ENCODE assay signal across 10 mouse cellular contexts in genomic region chr4:126300916-126301583, GRCm38 (mm10). TPM values are rescaled to one million over a fixed set of nuclear protein-coding genes. Genes with fewer than 3 reads are reported as not detected.
DNase-seq lines count a peak whose midpoint lies in the region; ATAC-seq and TF ChIP-seq lines count a peak whose summit lies in the region.
"Had no signal": no experiment of that assay in that cellular context is flagged by ENCODE, and none has a peak within 500 bp of the region (broad histone marks: within the 10 kb centered on the region; RNA-seq: fewer than 3 reads in every experiment).

No protein-coding gene starts in this region.

- WGBS in heart, embryonic 11.5 days (ENCODE audit: insufficient replicate concordance): under 1% methylated on average over 50 of the region's 50 CpGs
- 1% methylated on average over 46 of the region's 50 CpGs for WGBS in forebrain, embryonic 16.5 days
- WGBS in liver, postnatal 0 days (ENCODE audit: insufficient replicate concordance): 2% methylated on average over 45 of the region's 50 CpGs

- no peak for TF ChIP-seq CTCF in E14TG2a.4 (conservative IDR thresholded peaks at IDR 0.05; ENCODE audit: low read length)
- no peak for TF ChIP-seq CTCF in liver, postnatal 0 days (IDR thresholded peaks at IDR 0.05; ENCODE audit: low read depth)

- peaks cover 17% of the 10 kb centered on the region for H3K4me1 ChIP-seq in heart, embryonic 11.5 days (ENCODE audit: control insufficient read depth, insufficient read depth, low read length)
- peaks cover 47% of the 10 kb centered on the region for H3K4me1 ChIP-seq in E14TG2a.4 (replicated peaks; ENCODE audit: low read depth, low read length)
- H3K4me1 ChIP-seq in forebrain, embryonic 16.5 days (replicated peaks; ENCODE audit: control insufficient read depth, insufficient read depth, low read length): peaks cover 19% of the 10 kb centered on the region
- H3K4me1 ChIP-seq in liver, postnatal 0 days (ENCODE audit: insufficient read depth): peaks cover 16% of the 10 kb centered on the region

- no peak for DNase-seq in heart, postnatal 4 days
- no peak for DNase-seq in liver, postnatal 0 days
- DNase-seq in right cerebral cortex, adult 2 months (ENCODE audit: low spot score in 2 of 2): no peak
- DNase-seq in right cerebral cortex, postnatal 36 days (ENCODE audit: low spot score in 2 of 2): no peak
- DNase-seq in adrenal gland, postnatal 36 days: no peak

- H3K27ac ChIP-seq in heart, embryonic 11.5 days (ENCODE audit: low read depth, low read length): no peak overlapping the region
- no peak overlapping the region for H3K27ac ChIP-seq in forebrain, embryonic 16.5 days (ENCODE audit: low read length)
- no peak overlapping the region for H3K27ac ChIP-seq in liver, postnatal 0 days (ENCODE audit: low read depth)
- H3K27ac ChIP-seq: macrophage had no signal

- peaks cover 71% of the 10 kb centered on the region for H3K27me3 ChIP-seq in heart, embryonic 11.5 days (ENCODE audit: control insufficient read depth, insufficient read depth, low read length)
- H3K27me3 ChIP-seq in E14TG2a.4 (ENCODE audit: insufficient read depth, low read length): peaks cover 79% of the 10 kb centered on the region
- H3K27me3 ChIP-seq in forebrain, embryonic 16.5 days (replicated peaks; ENCODE audit: control insufficient read depth, insufficient read depth, low read length): peaks cover 51% of the 10 kb centered on the region
- peaks cover 55% of the 10 kb centered on the region for H3K27me3 ChIP-seq in liver, postnatal 0 days (ENCODE audit: insufficient read depth, low read length)
- H3K27me3 ChIP-seq: Patski had no signal

- ATAC-seq in heart, embryonic 11.5 days (replicated peaks; ENCODE audit: insufficient number of reproducible peaks, low FRiP score, low TSS enrichment): no peak
- ATAC-seq in forebrain, embryonic 16.5 days: no peak
- no peak for ATAC-seq in liver, postnatal 0 days
- ATAC-seq: Patski had no signal

- peak overlapping the region; percentile 28; the same call in 1 of the 2 replicates for H3K9ac ChIP-seq in heart, embryonic 11.5 days (ENCODE audit: low read depth, low read length)
- 0 out of 2 replicates have a peak overlapping the region, but pooled peaks have one; percentile 9 for H3K9ac ChIP-seq in forebrain, embryonic 16.5 days (replicated peaks; ENCODE audit: low read depth, low read length)
- no peak overlapping the region for H3K9ac ChIP-seq in liver, postnatal 0 days (replicated peaks)

- H3K4me3 ChIP-seq in heart, embryonic 11.5 days (ENCODE audit: low read depth, low read length): peak overlapping the region; percentile 40
- H3K4me3 ChIP-seq in E14TG2a.4 (replicated peaks; ENCODE audit: low read length): peak overlapping the region; percentile 78
- peak overlapping the region; percentile 14 for H3K4me3 ChIP-seq in forebrain, embryonic 16.5 days (replicated peaks; ENCODE audit: low read length)
- peak overlapping the region; percentile 30 for H3K4me3 ChIP-seq in liver, postnatal 0 days (ENCODE audit: low read depth, low read length)

- no peak for TF ChIP-seq EP300 in liver, postnatal 0 days (IDR thresholded peaks at IDR 0.05; ENCODE audit: low read depth)

- H3K36me3 ChIP-seq in heart, embryonic 11.5 days (ENCODE audit: control insufficient read depth, insufficient read depth, low read length): no peaks in the 10 kb centered on the region; the same call in 1 of the 2 replicates
- no peaks in the 10 kb centered on the region for H3K36me3 ChIP-seq in E14TG2a.4 (ENCODE audit: insufficient read depth, low read length)
- H3K36me3 ChIP-seq in forebrain, embryonic 16.5 days (ENCODE audit: control insufficient read depth, insufficient read depth): no peaks in the 10 kb centered on the region
- H3K36me3 ChIP-seq in liver, postnatal 0 days (replicated peaks; ENCODE audit: insufficient read depth, low read length): no peaks in the 10 kb centered on the region

- no peaks in the 10 kb centered on the region for H3K9me3 ChIP-seq in heart, embryonic 11.5 days (replicated peaks; ENCODE audit: control insufficient read depth, low read length)
- H3K9me3 ChIP-seq in E14TG2a.4 (ENCODE audit: low read length): no peaks in the 10 kb centered on the region
- 0 out of 2 replicates have a peak, but pooled peaks cover under 1% of the 10 kb centered on the region for H3K9me3 ChIP-seq in forebrain, embryonic 16.5 days (ENCODE audit: control insufficient read depth, low read length)
- H3K9me3 ChIP-seq in liver, postnatal 0 days (ENCODE audit: low read length): peaks cover 4% of the 10 kb centered on the region; the same call in 1 of the 2 replicates

- peak overlapping the region; percentile 66 for H3K4me2 ChIP-seq in heart, embryonic 11.5 days
- peak overlapping the region; percentile 25 for H3K4me2 ChIP-seq in forebrain, embryonic 16.5 days (ENCODE audit: low read length)
- H3K4me2 ChIP-seq in liver, postnatal 0 days (ENCODE audit: low read depth, low read length): peak overlapping the region; percentile 55

RNA-seq across cellular contexts. Expression of gene Col8a2, which starts 14.5 kb away (rescaled TPM):
- polyA plus RNA-seq in heart, embryonic 11.5 days (2014; fragmentation: Nextera tagmentation; extraction: Ambion mirVana): 2.0 and 3.0 TPM in 2 replicates
- total RNA-seq in heart, postnatal 4 days (2021): 1 to 10 TPM; 2.3 to 3.1 TPM
- 2.1 and 3.6 TPM in 2 replicates for polyA plus RNA-seq in forebrain, embryonic 16.5 days (2015; fragmentation: Nextera tagmentation; extraction: Ambion mirVana)
- 0.25 and 0.26 TPM in 2 replicates for polyA plus RNA-seq in liver, postnatal 0 days (2015; fragmentation: Nextera tagmentation; extraction: Ambion mirVana)
- total RNA-seq in adrenal gland, postnatal 36 days (2021): 1 to 10 TPM; 3.0 to 3.2 TPM
- polyA plus RNA-seq: macrophage had no signal

RNA-seq across cellular contexts. Expression of gene Adprhl2, which starts 20.5 kb away (rescaled TPM):
- 28.8 and 30.1 TPM in 2 replicates for polyA plus RNA-seq in heart, embryonic 11.5 days (2014; fragmentation: Nextera tagmentation; extraction: Ambion mirVana)
- 10 to 100 TPM; 18.7 to 19.9 TPM for total RNA-seq in heart, postnatal 4 days (2021)
- 81.7 and 88.1 TPM in 2 replicates for polyA plus RNA-seq in forebrain, embryonic 16.5 days (2015; fragmentation: Nextera tagmentation; extraction: Ambion mirVana)
- 31.9 and 34.3 TPM in 2 replicates for polyA plus RNA-seq in liver, postnatal 0 days (2015; fragmentation: Nextera tagmentation; extraction: Ambion mirVana)
- 10 to 100 TPM; 31.2 to 34.2 TPM for total RNA-seq in adrenal gland, postnatal 36 days (2021)

RNA-seq across cellular contexts. Expression of gene Tekt2, which starts 24.4 kb away (rescaled TPM):
- polyA plus RNA-seq in heart, embryonic 11.5 days (2014; fragmentation: Nextera tagmentation; extraction: Ambion mirVana): 0.96 and 1.5 TPM in 2 replicates
- total RNA-seq in heart, postnatal 4 days (2021): under 1 TPM; 0.41 to 0.61 TPM
- polyA plus RNA-seq in forebrain, embryonic 16.5 days (2015; fragmentation: Nextera tagmentation; extraction: Ambion mirVana): 15.1 and 15.3 TPM in 2 replicates
- polyA plus RNA-seq in liver, postnatal 0 days (2015; fragmentation: Nextera tagmentation; extraction: Ambion mirVana): 0.17 and 0.26 TPM in 2 replicates
- 1 to 10 TPM; 1.4 TPM for total RNA-seq in adrenal gland, postnatal 36 days (2021)

RNA-seq across cellular contexts. Expression of gene Trappc3, which starts 38.9 kb away (rescaled TPM):
- polyA plus RNA-seq in heart, embryonic 11.5 days (2014; fragmentation: Nextera tagmentation; extraction: Ambion mirVana): 11.0 and 28.0 TPM in 2 replicates
- 10 to 100 TPM; 50.7 to 54.3 TPM for total RNA-seq in heart, postnatal 4 days (2021)
- 179 and 192 TPM in 2 replicates for polyA plus RNA-seq in forebrain, embryonic 16.5 days (2015; fragmentation: Nextera tagmentation; extraction: Ambion mirVana)
- 39.0 and 39.2 TPM in 2 replicates for polyA plus RNA-seq in liver, postnatal 0 days (2015; fragmentation: Nextera tagmentation; extraction: Ambion mirVana)
- 10 to 100 TPM; 88.7 to 96.5 TPM for total RNA-seq in adrenal gland, postnatal 36 days (2021)

RNA-seq across cellular contexts. Expression of gene Map7d1, which starts 44.9 kb away (rescaled TPM):
- polyA plus RNA-seq in heart, embryonic 11.5 days (2014; fragmentation: Nextera tagmentation; extraction: Ambion mirVana): 37.0 and 44.6 TPM in 2 replicates
- 100 to 1,000 TPM; 182 to 197 TPM for total RNA-seq in heart, postnatal 4 days (2021)
- 64.7 and 68.7 TPM in 2 replicates for polyA plus RNA-seq in forebrain, embryonic 16.5 days (2015; fragmentation: Nextera tagmentation; extraction: Ambion mirVana)
- polyA plus RNA-seq in liver, postnatal 0 days (2015; fragmentation: Nextera tagmentation; extraction: Ambion mirVana): 7.2 and 10.0 TPM in 2 replicates
- total RNA-seq in adrenal gland, postnatal 36 days (2021): 10 to 100 TPM; 47.7 to 84.9 TPM

Comparison
In these comparisons a context has a peak if more than half of its experiments do, and no peak if none do; other contexts are left out.
1. H3K4me3 ChIP-seq: peak in every context shown above with its lines; median percentile 78 in E14TG2a.4; 40 in heart, embryonic 11.5 days; 30 in liver, postnatal 0 days; 14 in forebrain, embryonic 16.5 days.